Mouse (Mus musculus) megakaryocyte-erythroid progenitor cell, adult 5 weeks (primary cell): Measurements from ENCODE around the gene Sox21. TPM values are rescaled to one million over a fixed set of nuclear protein-coding genes. Genes with fewer than 3 reads are reported as not detected.

Experiments
- polyA plus RNA-seq: library from polyadenylated mRNA; stranded (reverse); fragments of >175 nt; gene quantifications from 2 replicates; pipeline ENCODE4 v1.2.3, GENCODE M21; 2012

The Sox21 gene
- polyA plus RNA-seq: 0.06 and 0.28 TPM in 2 replicates

DNA sequence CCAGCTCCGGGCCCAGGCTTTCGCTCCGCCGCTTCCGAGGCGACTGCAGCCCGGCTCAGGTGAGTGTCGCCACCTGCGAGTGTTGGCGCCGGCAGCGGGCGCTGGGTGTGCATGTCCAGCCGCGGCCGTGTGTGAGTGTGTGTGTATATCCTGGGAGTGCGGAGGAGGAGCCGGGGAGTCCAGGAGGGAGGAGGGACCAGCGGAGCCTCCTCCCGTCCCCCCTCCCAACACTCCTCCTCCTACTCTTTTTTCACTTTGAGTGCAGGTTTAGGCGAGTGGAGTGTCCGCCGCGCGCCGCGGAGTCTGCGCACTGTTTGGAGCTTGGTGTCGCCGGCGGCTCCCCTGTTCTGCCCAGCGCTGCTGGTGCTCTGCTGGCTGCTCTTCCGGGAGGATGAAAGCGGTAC lies at the start of gene Sox21:
Sox21 (minus strand) TSS at position 145 of the 404 bp plus-strand sequence.

DNA sequence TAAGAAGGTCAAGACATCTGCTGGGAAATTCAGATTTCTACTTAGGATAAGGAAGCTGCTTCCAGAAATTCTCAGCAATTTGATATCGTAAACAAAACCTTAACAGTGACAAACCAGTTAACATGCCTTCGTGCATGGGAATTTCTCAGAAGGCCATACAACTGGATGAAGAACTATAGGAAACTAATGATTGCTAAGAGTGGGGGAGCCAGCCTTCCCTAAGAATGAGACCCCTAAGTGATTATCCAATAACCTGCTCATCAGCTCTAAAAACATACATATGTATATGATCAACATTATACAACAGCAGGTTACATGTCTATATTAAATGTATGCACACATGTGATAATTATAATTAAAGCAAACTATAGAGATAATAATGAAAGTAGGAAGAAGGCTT lies 29.8 kb upstream of the Sox21 start, which contains the start of gene Gm9376:
Gm9376 (plus strand) TSS at position 301 of the 400 bp plus-strand sequence.

Other genes starting within 250 kb of the Sox21 start
- not detected in 2 replicates for gene Dct, start 184.8 kb downstream of the Sox21 start, polyA plus RNA-seq
- gene Tgds, start 104.3 kb downstream of the Sox21 start, polyA plus RNA-seq: 4.5 and 7.7 TPM in 2 replicates
- 6.5 TPM in 2 replicates for gene Gpr180, start 99.9 kb downstream of the Sox21 start, polyA plus RNA-seq
- not detected in 2 replicates for gene Gm9376, start 29.9 kb upstream of the Sox21 start, polyA plus RNA-seq